Mouse (Mus musculus) testis, adult 10 weeks (tissue): ENCODE measurements around the gene Rpf2. TPM values are rescaled to one million over a fixed set of nuclear protein-coding genes. Genes with fewer than 3 reads are reported as not detected.

ENCODE experiments used
- polyA plus RNA-seq: library from polyadenylated mRNA; stranded (reverse); fragments of 350-450 nt; fragmentation: Illumina TruSeq; extraction: RNeasy Lipid Tissue Mini Kit (QIAGEN cat#74804); gene quantifications from one replicate; pipeline ENCODE4 v1.2.3, GENCODE M21; 2014; ENCODE audit warnings: low read depth, low replicate concordance

Rpf2 gene
- 165 TPM for polyA plus RNA-seq

GRCm38 (mm10) chr10:40246374-40247165 lies at the start of gene Rpf2:
TSS of gene Rpf2 (minus strand) at chr10:40247036.

GRCm38 (mm10) chr10:40257414-40258255 lies 10.8 kb upstream of the Rpf2 start, which contains the start of gene Gtf3c6:
TSS of gene Gtf3c6 (minus strand) at chr10:40258108.

Other genes with a start within 250 kb of the Rpf2 start
- 0.84 TPM for gene Mfsd4b1, start 221.8 kb downstream of the Rpf2 start, polyA plus RNA-seq
- 2.3 TPM for gene Slc16a10, start 104.8 kb downstream of the Rpf2 start, polyA plus RNA-seq
- 41.2 TPM for gene Gtf3c6, start 11.1 kb upstream of the Rpf2 start, polyA plus RNA-seq
- 129 TPM for gene Amd1, start 55.1 kb upstream of the Rpf2 start, polyA plus RNA-seq
- gene Cdk19, start 92.5 kb upstream of the Rpf2 start, polyA plus RNA-seq, result 45.9 TPM